Mouse (Mus musculus): ENCODE data around the gene Tdrd7. TPM values are rescaled to one million over a fixed set of nuclear protein-coding genes. Genes with fewer than 3 reads are reported as not detected.

Gene Tdrd7
- 19.0 and 30.4 TPM in 2 replicates for polyA plus RNA-seq (2012; rRNA removed; ENCODE audit: low replicate concordance)

DNA sequence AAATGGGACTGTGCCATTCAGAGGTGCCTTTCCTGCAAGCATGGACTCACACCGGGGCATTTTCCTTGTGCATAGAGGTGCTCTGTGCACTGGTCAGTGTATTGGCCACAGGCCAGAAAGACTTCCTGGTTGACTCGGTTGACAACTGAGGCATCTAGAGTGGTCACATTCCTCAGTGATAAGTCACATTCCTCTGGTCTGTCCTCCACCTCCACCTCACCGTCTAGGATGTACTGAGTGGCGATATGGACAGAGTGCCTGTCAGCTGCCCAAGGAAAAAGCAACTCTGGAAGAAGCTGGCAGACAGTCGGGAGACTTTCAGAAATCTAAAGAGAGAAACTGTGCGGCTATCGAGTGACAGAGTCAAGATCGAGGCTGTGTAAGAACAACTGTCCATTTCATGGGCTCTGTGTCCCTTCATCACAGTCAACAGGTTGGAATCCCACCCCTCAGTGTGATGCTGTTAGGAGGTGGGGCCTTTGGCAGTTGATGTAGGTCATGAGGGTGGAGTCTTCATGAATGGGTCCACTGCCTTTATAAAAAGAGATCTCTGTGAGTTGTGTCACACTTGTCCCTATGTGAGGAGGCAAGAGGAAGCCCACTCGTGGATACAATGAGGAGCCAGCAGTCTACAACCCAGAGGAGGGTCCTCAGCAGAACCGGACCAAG lies at the start of gene Tdrd7:
Gene Tdrd7, plus strand, starts transcription at position 564 of the 669 bp plus-strand sequence.

DNA sequence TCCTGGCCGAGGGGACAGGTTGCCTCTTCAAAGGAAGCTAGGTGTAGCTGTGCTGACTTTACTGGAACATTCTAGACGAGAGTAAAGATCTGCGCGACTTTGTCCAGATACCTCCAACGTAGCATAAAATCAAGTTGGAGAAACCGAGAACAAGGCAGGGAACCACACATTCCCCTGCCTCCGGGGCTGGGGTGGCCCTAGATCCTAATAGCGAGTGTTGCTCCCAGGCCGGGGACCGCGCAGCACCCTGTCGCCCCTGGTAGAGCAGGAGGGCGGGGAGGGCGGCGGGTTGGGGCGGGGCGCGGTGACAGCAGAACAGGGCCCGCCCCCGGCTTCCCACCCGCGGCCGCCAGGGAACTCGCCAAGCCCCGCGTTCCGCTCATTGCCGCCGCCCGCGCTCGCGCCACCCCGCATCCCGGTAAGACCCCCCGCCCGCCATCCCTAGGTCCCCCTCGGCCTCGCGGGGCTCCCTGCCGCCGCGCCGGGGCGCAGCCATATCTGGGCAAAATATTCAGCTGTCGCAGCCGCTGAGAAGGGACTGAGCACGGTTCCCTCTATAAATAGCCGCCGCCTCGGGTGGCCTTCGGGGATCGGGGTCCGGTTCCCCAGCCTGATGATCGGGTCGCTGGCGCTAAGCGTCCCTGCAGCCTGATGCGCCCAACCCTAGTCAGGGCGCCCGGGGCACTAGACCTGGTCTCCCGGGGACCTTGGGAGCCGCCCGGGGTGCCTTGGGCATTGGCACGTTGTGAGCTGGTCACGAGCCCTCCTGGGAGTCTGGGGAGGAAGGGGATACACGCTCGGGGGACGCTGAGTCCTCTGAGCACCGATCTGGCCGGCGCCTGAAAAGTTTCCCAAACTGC lies 74.0 kb downstream of the Tdrd7 start, which contains the start of gene Tmod1:
Gene Tmod1, plus strand, starts transcription at position 44 of the 860 bp plus-strand sequence.

Other genes starting within 250 kb of the Tdrd7 start
- 0.80 and 21.5 TPM in 2 replicates for gene Aldh1b1, start 166.3 kb upstream of the Tdrd7 start, polyA plus RNA-seq (2012; rRNA removed; ENCODE audit: low replicate concordance)
- 0.14 TPM in 1 of 2 replicates, not detected in the other for gene Igfbpl1, start 138.4 kb upstream of the Tdrd7 start, polyA plus RNA-seq (2012; rRNA removed; ENCODE audit: low replicate concordance)
- 0.33 and 7.0 TPM in 2 replicates for gene Stra6l, start 116.7 kb upstream of the Tdrd7 start, polyA plus RNA-seq (2012; rRNA removed; ENCODE audit: low replicate concordance)
- not detected in 2 replicates for gene Ccdc180, start 75.0 kb upstream of the Tdrd7 start, polyA plus RNA-seq (2012; rRNA removed; ENCODE audit: low replicate concordance)
- 2.5 and 3.5 TPM in 2 replicates for gene Tmod1, start 73.6 kb downstream of the Tdrd7 start, polyA plus RNA-seq (2012; rRNA removed; ENCODE audit: low replicate concordance)
- 30.6 and 35.1 TPM in 2 replicates for gene Ncbp1, start 173.3 kb downstream of the Tdrd7 start, polyA plus RNA-seq (2012; rRNA removed; ENCODE audit: low replicate concordance)
- 19.3 and 23.6 TPM in 2 replicates for gene Tstd2, start 173.4 kb downstream of the Tdrd7 start, polyA plus RNA-seq (2012; rRNA removed; ENCODE audit: low replicate concordance)
- 13.6 and 30.2 TPM in 2 replicates for gene Xpa, start 231.0 kb downstream of the Tdrd7 start, polyA plus RNA-seq (2012; rRNA removed; ENCODE audit: low replicate concordance)